Mouse (Mus musculus) bone marrow macrophage, adult 2 months (primary cell): ENCODE data around the gene Bivm.

Source experiments
- CTCF ChIP-seq: IDR thresholded peaks from 2 replicates; pipeline ENCODE4 v1.5.1; 2012; ENCODE audit warnings: low read depth, mild to moderate bottlenecking, low read length, moderate library complexity
- POLR2A ChIP-seq: IDR thresholded peaks from 2 replicates; pipeline ENCODE4 v1.6.1; 2012; ENCODE audit warnings: mild to moderate bottlenecking, low read depth, low read length, borderline replicate concordance

GRCm38 (mm10) chr1:44122256-44122655 lies 3.5 kb downstream of the Bivm start:
- TF ChIP-seq CTCF (no peak), POLR2A (no peak)
